Mouse (Mus musculus): ENCODE results near the gene Iqschfp. TPM values are rescaled to one million over a fixed set of nuclear protein-coding genes. Genes with fewer than 3 reads are reported as not detected.

Gene Iqschfp
- polyA plus RNA-seq, 1 experiment from 2014 or later: not detected

DNA sequence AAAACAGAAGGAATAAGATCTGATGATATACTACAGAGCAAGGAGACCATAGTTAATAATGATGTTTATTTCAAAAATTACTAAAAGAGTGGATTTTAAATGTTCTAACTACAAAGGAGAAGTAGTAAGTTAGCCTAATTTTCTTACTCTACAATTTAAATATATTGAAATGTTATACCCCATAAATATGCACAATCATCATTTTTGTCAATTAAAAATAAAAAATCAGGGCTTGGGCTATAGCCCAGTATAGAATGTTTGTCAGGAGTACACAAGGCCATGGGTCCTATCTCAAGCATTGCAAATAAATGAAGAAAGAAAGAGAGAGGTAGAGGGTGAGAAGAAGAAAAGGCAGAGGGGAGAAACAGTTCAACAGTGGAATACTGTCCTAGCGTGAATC lies 559.6 kb downstream of the Iqschfp start:
- H3K4me1 ChIP-seq (ENCODE audit: insufficient read depth): no peaks in the 10 kb centered on the region
- no peak for DNase-seq
- H3K36me3 ChIP-seq (replicated peaks; ENCODE audit: insufficient read depth, low read length): no peaks in the 10 kb centered on the region
- no peak overlapping the region for H3K4me2 ChIP-seq (ENCODE audit: low read depth, low read length)
- no peaks in the 10 kb centered on the region for H3K9me3 ChIP-seq (ENCODE audit: low read length)
- no peak for ATAC-seq
- no peak overlapping the region for H3K27ac ChIP-seq (ENCODE audit: low read depth)
- no peak for TF ChIP-seq CTCF (IDR thresholded peaks at IDR 0.05; ENCODE audit: low read depth)
- no peak for TF ChIP-seq EP300 (IDR thresholded peaks at IDR 0.05; ENCODE audit: low read depth)
- WGBS (ENCODE audit: insufficient replicate concordance): 97% methylated on average over 1 of the region's 1 CpGs
- no peaks in the 10 kb centered on the region for H3K27me3 ChIP-seq (ENCODE audit: insufficient read depth, low read length)
- no peak overlapping the region for H3K9ac ChIP-seq (replicated peaks)
- H3K4me3 ChIP-seq (ENCODE audit: low read depth, low read length): no peak overlapping the region

DNA sequence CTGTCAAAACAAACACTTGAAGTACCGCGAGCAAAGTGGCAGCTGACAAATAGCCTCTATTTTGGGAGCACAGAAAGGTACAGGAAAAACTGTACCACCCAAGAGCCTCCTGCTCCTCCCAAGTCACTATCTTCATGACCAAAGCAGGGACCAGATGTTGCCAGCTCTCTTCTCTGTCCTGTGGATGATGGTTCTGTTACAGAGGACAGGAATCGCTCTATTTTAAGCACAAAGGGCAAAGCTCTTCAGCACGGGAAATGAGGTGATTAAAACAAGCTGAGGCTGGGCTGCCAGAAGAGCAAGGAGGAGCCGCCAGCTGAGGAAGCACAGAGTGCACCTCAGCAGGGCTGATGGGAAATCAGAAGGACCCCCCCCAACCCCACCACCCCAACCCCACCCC lies 561.2 kb downstream of the Iqschfp start:
- Histone ChIP-seq H3K4me1 (ENCODE audit: insufficient read depth) (no peaks in the 10 kb centered on the region), H3K9me3 (ENCODE audit: low read length) (no peaks in the 10 kb centered on the region), H3K27ac (ENCODE audit: low read depth) (no peak overlapping the region), H3K36me3 (replicated peaks; ENCODE audit: insufficient read depth, low read length) (no peaks in the 10 kb centered on the region), H3K4me2 (ENCODE audit: low read depth, low read length) (no peak overlapping the region), H3K27me3 (ENCODE audit: insufficient read depth, low read length) (no peaks in the 10 kb centered on the region), H3K4me3 (ENCODE audit: low read depth, low read length) (no peak overlapping the region), H3K9ac (replicated peaks) (no peak overlapping the region)
- WGBS (ENCODE audit: insufficient replicate concordance): 13% methylated on average over 5 of the region's 5 CpGs
- TF ChIP-seq CTCF (IDR thresholded peaks at IDR 0.05; ENCODE audit: low read depth) (no peak), EP300 (IDR thresholded peaks at IDR 0.05; ENCODE audit: low read depth) (no peak)
- ATAC-seq: no peak
- DNase-seq: no peak

DNA sequence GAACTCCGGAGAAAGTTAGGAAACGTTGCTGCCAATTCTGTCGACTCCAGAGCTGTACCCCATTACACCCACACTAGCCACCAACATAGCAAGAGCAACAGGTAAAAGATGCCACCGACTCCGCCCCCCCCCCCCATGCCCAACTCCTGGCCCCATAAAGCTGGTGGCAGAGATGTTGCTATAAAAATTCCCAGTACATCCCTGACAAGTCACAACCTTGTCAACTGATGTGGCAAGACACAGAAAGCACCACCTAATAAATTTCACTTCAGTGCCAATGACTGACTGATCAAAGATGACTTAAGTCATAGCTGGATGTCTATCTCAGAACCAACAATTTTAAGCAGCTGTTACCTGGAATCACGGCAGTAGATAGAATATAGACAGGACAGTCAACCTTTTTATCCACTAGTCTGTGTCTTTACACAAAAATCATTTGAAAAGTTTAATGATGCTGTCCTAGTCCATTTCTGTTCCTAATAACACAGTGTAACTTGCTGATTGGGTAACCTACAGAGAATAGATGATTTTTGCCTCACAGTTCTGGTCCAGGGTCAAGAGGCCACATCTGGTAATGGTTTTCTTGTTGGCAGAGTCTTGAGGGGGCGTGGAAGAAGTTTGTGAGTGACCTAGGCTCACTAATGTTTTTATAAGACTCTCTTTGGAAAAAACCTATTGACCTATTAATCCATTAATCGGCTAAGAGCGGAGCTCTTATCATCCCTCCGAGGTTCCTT lies 561.9 kb downstream of the Iqschfp start:
- ATAC-seq (no peak), DNase-seq (no peak)
- no peak overlapping the region for H3K27ac ChIP-seq (ENCODE audit: low read depth)
- no peaks in the 10 kb centered on the region for H3K36me3 ChIP-seq (replicated peaks; ENCODE audit: insufficient read depth, low read length)
- H3K4me1 ChIP-seq (ENCODE audit: insufficient read depth): no peaks in the 10 kb centered on the region
- no peaks in the 10 kb centered on the region for H3K9me3 ChIP-seq (ENCODE audit: low read length)
- no peaks in the 10 kb centered on the region for H3K27me3 ChIP-seq (ENCODE audit: insufficient read depth, low read length)
- H3K4me2 ChIP-seq (ENCODE audit: low read depth, low read length): no peak overlapping the region
- no peak overlapping the region for H3K9ac ChIP-seq (replicated peaks)
- TF ChIP-seq CTCF (IDR thresholded peaks at IDR 0.05; ENCODE audit: low read depth) (no peak), EP300 (IDR thresholded peaks at IDR 0.05; ENCODE audit: low read depth) (no peak)
- 57% methylated on average over 10 of the region's 10 CpGs for WGBS (ENCODE audit: insufficient replicate concordance)
- H3K4me3 ChIP-seq (ENCODE audit: low read depth, low read length): no peak overlapping the region

DNA sequence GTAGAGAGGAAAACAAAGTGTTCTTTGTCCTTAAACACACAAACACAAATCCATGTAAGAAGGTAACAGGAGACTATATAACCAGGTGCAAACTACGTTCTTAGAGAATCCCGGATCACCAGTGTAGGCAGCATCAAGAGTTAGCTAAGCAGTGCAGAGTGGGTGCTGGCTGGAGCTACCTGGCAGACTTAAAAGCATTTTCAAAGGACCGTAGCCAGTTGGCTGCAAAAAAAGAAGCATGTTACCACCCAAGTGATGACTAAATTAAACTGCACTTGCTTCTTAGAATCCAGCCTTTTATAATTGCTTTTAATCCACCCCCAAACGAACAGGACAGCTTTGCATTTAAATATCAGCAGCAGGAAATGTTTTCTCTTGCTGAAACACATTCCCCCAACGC lies 574.6 kb downstream of the Iqschfp start:
- H3K4me3 ChIP-seq (ENCODE audit: low read depth, low read length): no peak overlapping the region
- no peak for DNase-seq
- TF ChIP-seq CTCF (IDR thresholded peaks at IDR 0.05; ENCODE audit: low read depth) (no peak), EP300 (IDR thresholded peaks at IDR 0.05; ENCODE audit: low read depth) (no peak)
- no peak overlapping the region for H3K9ac ChIP-seq (replicated peaks)
- no peak for ATAC-seq
- H3K4me2 ChIP-seq (ENCODE audit: low read depth, low read length): no peak overlapping the region
- no peaks in the 10 kb centered on the region for H3K27me3 ChIP-seq (ENCODE audit: insufficient read depth, low read length)
- no peaks in the 10 kb centered on the region for H3K36me3 ChIP-seq (replicated peaks; ENCODE audit: insufficient read depth, low read length)
- H3K27ac ChIP-seq (ENCODE audit: low read depth): no peak overlapping the region
- 49% methylated on average over 5 of the region's 5 CpGs for WGBS (ENCODE audit: insufficient replicate concordance)
- no peaks in the 10 kb centered on the region for H3K9me3 ChIP-seq (ENCODE audit: low read length)
- no peaks in the 10 kb centered on the region for H3K4me1 ChIP-seq (ENCODE audit: insufficient read depth)

DNA sequence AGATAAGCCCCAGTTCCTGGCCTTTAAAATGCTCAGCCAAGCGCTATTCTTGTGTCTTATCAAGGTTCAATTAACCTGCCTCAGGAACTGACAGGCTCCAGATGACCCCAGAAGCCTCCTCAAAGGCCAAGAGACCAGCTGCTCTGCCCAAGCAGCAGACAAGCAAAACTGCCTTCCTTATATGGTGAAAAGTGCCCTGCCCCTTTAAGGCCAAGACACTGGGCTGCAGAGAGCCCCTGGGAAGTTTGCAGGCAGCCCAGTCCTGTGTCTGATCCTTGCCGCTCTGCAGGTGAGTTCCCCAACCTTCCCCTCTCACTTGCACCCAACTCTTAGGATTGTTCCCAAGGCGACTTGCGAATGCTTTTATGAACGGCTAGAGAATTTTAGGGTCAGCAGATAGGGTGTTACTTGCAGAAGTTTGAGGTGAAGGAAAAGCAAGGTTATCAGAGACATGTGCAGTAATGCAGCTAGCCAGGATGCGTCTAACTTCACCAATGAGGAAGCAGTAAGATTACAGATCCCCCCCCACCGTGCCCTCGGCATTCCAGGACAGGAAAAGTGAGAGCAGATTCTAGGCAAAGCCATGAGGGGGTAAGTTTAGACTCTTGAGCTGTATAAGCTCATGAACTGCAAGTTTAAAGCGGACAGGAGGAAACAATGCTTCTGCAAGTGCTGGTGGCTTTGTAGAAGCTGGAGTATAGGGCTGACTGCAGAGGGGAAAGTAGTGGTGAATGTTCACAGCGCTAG lies 576.1 kb downstream of the Iqschfp start:
- TF ChIP-seq EP300 (IDR thresholded peaks at IDR 0.05; ENCODE audit: low read depth) (no peak), CTCF (IDR thresholded peaks at IDR 0.05; ENCODE audit: low read depth) (no peak)
- H3K4me3 ChIP-seq (ENCODE audit: low read depth, low read length): no peak overlapping the region
- no peak overlapping the region for H3K9ac ChIP-seq (replicated peaks)
- DNase-seq: no peak
- 6% methylated on average over 10 of the region's 10 CpGs for WGBS (ENCODE audit: insufficient replicate concordance)
- no peaks in the 10 kb centered on the region for H3K36me3 ChIP-seq (replicated peaks; ENCODE audit: insufficient read depth, low read length)
- H3K4me2 ChIP-seq (ENCODE audit: low read depth, low read length): no peak overlapping the region; the same call in 1 of the 2 replicates
- H3K27me3 ChIP-seq (ENCODE audit: insufficient read depth, low read length): no peaks in the 10 kb centered on the region
- ATAC-seq: no peak
- H3K4me1 ChIP-seq (ENCODE audit: insufficient read depth): no peaks in the 10 kb centered on the region
- no peak overlapping the region for H3K27ac ChIP-seq (ENCODE audit: low read depth)
- H3K9me3 ChIP-seq (ENCODE audit: low read length): no peaks in the 10 kb centered on the region

DNA sequence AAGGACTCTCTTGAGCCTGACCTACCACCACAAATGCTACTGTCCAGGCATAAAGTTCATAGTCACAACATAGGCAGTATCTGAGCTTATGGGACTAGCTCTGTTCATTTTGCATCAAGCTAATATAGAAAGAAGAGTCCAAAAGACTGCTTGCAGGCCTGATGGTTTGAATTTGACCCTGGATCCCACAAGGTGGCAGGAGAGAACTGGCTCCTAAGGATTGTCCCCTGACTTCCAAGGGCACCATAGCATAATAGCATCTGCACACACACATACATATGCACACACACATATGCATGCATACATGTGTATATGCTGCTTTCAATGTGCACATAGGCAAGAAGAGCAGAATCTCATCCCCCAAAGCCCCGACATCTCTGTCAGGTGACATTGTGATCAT lies 577.6 kb downstream of the Iqschfp start:
- Histone ChIP-seq H3K27me3 (ENCODE audit: insufficient read depth, low read length) (no peaks in the 10 kb centered on the region), H3K9me3 (ENCODE audit: low read length) (no peaks in the 10 kb centered on the region), H3K4me2 (ENCODE audit: low read depth, low read length) (no peak overlapping the region), H3K4me3 (ENCODE audit: low read depth, low read length) (no peak overlapping the region), H3K9ac (replicated peaks) (no peak overlapping the region), H3K27ac (ENCODE audit: low read depth) (no peak overlapping the region), H3K4me1 (ENCODE audit: insufficient read depth) (no peaks in the 10 kb centered on the region), H3K36me3 (replicated peaks; ENCODE audit: insufficient read depth, low read length) (no peaks in the 10 kb centered on the region)
- 66% methylated on average over 1 of the region's 1 CpGs for WGBS (ENCODE audit: insufficient replicate concordance)
- no peak for DNase-seq
- ATAC-seq: no peak
- no peak for TF ChIP-seq EP300 (IDR thresholded peaks at IDR 0.05; ENCODE audit: low read depth)
- peak; percentile 28 for TF ChIP-seq CTCF (IDR thresholded peaks at IDR 0.05; ENCODE audit: low read depth)

All from liver, postnatal 0 days (tissue).